Mouse (Mus musculus) common myeloid progenitor, adult 5-6 weeks (primary cell): ENCODE results near the gene Ifit3b. TPM values are rescaled to one million over a fixed set of nuclear protein-coding genes. Genes with fewer than 3 reads are reported as not detected.

Experiments
- total RNA-seq: library from RNA; stranded (forward); fragments of 200-1000, 187-1606 nt; gene quantifications from 2 replicates; pipeline ENCODE4 v1.2.3, GENCODE M21; 2017

The Ifit3b gene
- total RNA-seq, 1 experiment from 2014 or later, result not detected

Other genes with a start within 250 kb of the Ifit3b start
- 0.09 TPM in 1 of 2 replicates, not detected in the other for gene Ch25h, start 132.8 kb upstream of the Ifit3b start, total RNA-seq
- gene Lipa, start 80.5 kb upstream of the Ifit3b start, total RNA-seq, result 21.6 and 22.7 TPM in 2 replicates
- 16.7 and 22.7 TPM in 2 replicates for gene Ifit2, start 57.3 kb upstream of the Ifit3b start, total RNA-seq
- 1.6 TPM in 1 of 2 replicates, not detected in the other for gene Ifit3, start 24.4 kb upstream of the Ifit3b start, total RNA-seq
- gene Ifit1bl1, start 6.0 kb upstream of the Ifit3b start, total RNA-seq, result not detected in 2 replicates
- gene Ifit1bl2, start 32.8 kb downstream of the Ifit3b start, total RNA-seq, result 1.6 TPM in 1 of 2 replicates, not detected in the other
- gene Ifit1, start 32.9 kb downstream of the Ifit3b start, total RNA-seq, result 0.15 and 1.7 TPM in 2 replicates
- gene Slc16a12, start 139.3 kb downstream of the Ifit3b start, total RNA-seq, result 0.18 TPM in 1 of 2 replicates, not detected in the other